Mouse (Mus musculus) heart, adult 2 months (tissue): ENCODE results near the gene Gm38392.

Experiments used
- CTCF ChIP-seq: fragments of 200-600 bp; IDR thresholded peaks from 2 replicates; pipeline ENCODE4 v1.8.1; 2022; ENCODE audit warnings: antibody characterized with exemption, mild to moderate bottlenecking, moderate library complexity
- EP300 ChIP-seq: fragments of 200-500 bp; IDR thresholded peaks from 2 replicates; pipeline ENCODE4 v1.6.1; 2011; ENCODE audit warnings: low read depth, low read length, control low read depth; ENCODE audit not compliant: insufficient read depth

- TF ChIP-seq CTCF = no peak
- TF ChIP-seq EP300 = no peak
Observed at GRCm38 (mm10) chr3:88222446-88222845, 64.6 kb downstream of the Gm38392 start.
